Mouse (Mus musculus) colon, adult 2 months (tissue): ENCODE data around the gene Gm20747. TPM values are rescaled to one million over a fixed set of nuclear protein-coding genes. Genes with fewer than 3 reads are reported as not detected.

Experiments used
- polyA plus RNA-seq: library from polyadenylated mRNA; depleted of rRNA; stranded (reverse); fragments of >200 nt; gene quantifications from 2 replicates; pipeline ENCODE4 v1.2.3, GENCODE M21; 2012; rRNA removed

Gene Gm20747
- polyA plus RNA-seq: not detected in 2 replicates

GRCm38 (mm10) chrY:53418191-53418590 lies at the start of gene Gm20747:
TSS of gene Gm20747 (minus strand) at chrY:53418291.

